Mouse (Mus musculus) kidney, postnatal 0 days (tissue): Measurements from ENCODE around the gene Dock1. TPM values are rescaled to one million over a fixed set of nuclear protein-coding genes. Genes with fewer than 3 reads are reported as not detected.

Experiments used
- ATAC-seq: fragments of 200-750 bp; cut with Nextera tagmentation; replicated peaks from 2 replicates; pipeline ENCODE4 v1.8.0; 2017; ENCODE audit warnings: low read depth, moderate number of reproducible peaks, moderate TSS enrichment, moderate library complexity; ENCODE audit not compliant: low FRiP score
- DNase-seq: peaks from one replicate; pipeline ENCODE4 v3.0.0-alpha.2; 2016; ENCODE audit warnings: low spot score
- H3K27ac ChIP-seq: fragments of 300-500 bp; sonication (generic); 2 replicates; pipeline ENCODE4 v1.5.1; 2014; ENCODE audit warnings: mild to moderate bottlenecking
- H3K27me3 ChIP-seq: fragments of 300-500 bp; sonication (generic); 2 replicates; pipeline ENCODE4 v1.6.1; 2014; ENCODE audit warnings: low read length, mixed read lengths; ENCODE audit not compliant: insufficient read depth
- H3K36me3 ChIP-seq: fragments of 300-500 bp; sonication (generic); 2 replicates; pipeline ENCODE4 v1.6.1; 2014; ENCODE audit warnings: low read length, mixed read lengths; ENCODE audit not compliant: insufficient read depth
- H3K4me1 ChIP-seq: fragments of 300-500 bp; sonication (generic); replicated peaks from 2 replicates; pipeline ENCODE4 v1.6.1; 2014; ENCODE audit warnings: antibody characterized with exemption, low read length, mixed read lengths; ENCODE audit not compliant: insufficient read depth
- H3K4me2 ChIP-seq: fragments of 300-500 bp; sonication (generic); 2 replicates; pipeline ENCODE4 v1.6.1; 2014; ENCODE audit warnings: mild to moderate bottlenecking, low read length, moderate library complexity, mixed read lengths
- H3K4me3 ChIP-seq: fragments of 300-500 bp; sonication (generic); replicated peaks from 2 replicates; pipeline ENCODE4 v1.5.1; 2014; ENCODE audit warnings: low read depth, low read length
- H3K9ac ChIP-seq: fragments of 300-500 bp; sonication (generic); 2 replicates; pipeline ENCODE4 v1.6.1; 2014; ENCODE audit warnings: low read depth, low read length
- H3K9me3 ChIP-seq: fragments of 300-500 bp; sonication (generic); replicated peaks from 2 replicates; pipeline ENCODE4 v1.6.1; 2016; ENCODE audit warnings: low read length, inconsistent platforms, mixed read lengths
- CTCF ChIP-seq: IDR thresholded peaks from 2 replicates; pipeline ENCODE4 v1.5.1; 2016; ENCODE audit warnings: antibody characterized with exemption, low read depth, mild to moderate bottlenecking, moderate library complexity
- WGBS: fragments of 180-500 bp; shearing (Covaris S2); extraction: QIAGEN DNeasy Blood & Tissue Kit; methylation state at CpG from one replicate; pipeline ENCODE4 v1.1.7; 2014; 5-methylcytosine and 5-hydroxymethylcytosine counted together
- polyA plus RNA-seq: library from polyadenylated mRNA; unstranded; fragments of >200 nt; fragmentation: Nextera tagmentation; extraction: Ambion mirVana; gene quantifications from 2 replicates; pipeline ENCODE4 v1.2.1, GENCODE M21; 2015

Gene Dock1
- polyA plus RNA-seq, 1 experiment from 2014 or later: 23.9 TPM

DNA sequence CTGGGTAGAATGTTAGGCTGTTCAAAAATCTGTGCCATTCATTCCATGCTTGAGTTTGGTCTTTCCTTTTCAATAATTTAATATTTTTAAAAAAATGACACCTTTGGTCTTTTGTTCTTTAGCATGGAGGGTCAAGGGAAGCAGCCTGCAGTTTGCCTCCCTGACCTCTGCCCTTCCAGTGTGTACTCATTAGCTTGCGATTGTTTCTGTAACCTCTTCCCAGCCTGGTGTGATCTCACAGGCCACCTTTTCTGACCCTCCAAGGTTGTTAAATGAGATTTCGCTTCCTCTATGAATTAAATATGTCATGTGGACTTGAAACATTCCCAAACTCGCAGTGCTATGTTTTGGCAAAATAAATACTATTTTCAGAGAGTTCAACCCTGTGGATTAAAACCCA, 151.6 kb downstream of the Dock1 start:
- 31% methylated on average over 3 of the region's 3 CpGs for WGBS
- no peaks in the 10 kb centered on the region for H3K27me3 ChIP-seq
- 0 out of 2 replicates have a peak, but pooled peaks cover 9% of the 10 kb centered on the region for H3K36me3 ChIP-seq
- H3K4me2 ChIP-seq: no peak overlapping the region
- no peak overlapping the region for H3K4me3 ChIP-seq
- no peaks in the 10 kb centered on the region for H3K4me1 ChIP-seq
- H3K27ac ChIP-seq: no peak overlapping the region
- H3K9ac ChIP-seq: no peak overlapping the region
- ATAC-seq (no peak), DNase-seq (peak; percentile 43)
- TF ChIP-seq CTCF: no peak
- H3K9me3 ChIP-seq: no peaks in the 10 kb centered on the region

DNA sequence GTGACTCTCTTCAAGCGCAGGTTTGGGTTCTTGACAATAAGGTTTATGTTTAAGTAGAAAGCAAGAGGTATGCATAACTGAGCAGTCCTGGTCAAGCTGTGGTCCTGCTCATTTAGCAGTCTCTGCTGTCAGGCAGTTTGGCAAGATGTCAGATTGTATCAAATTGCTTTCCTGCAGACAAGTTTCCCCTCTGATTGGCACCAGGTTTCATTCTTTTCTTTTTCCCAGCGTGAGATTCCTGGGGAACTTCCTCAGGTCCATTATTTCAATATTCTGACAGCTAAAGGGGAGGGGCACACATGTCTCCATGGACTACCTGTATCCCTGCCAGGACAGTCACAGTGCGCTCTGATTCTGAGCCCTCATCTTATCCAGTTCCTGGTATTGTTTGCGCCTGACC, 153.4 kb downstream of the Dock1 start:
- H3K4me1 ChIP-seq: no peaks in the 10 kb centered on the region
- ATAC-seq (no peak), DNase-seq (no peak)
- no peak overlapping the region for H3K27ac ChIP-seq
- H3K9me3 ChIP-seq: no peaks in the 10 kb centered on the region
- no peaks in the 10 kb centered on the region for H3K27me3 ChIP-seq
- H3K4me3 ChIP-seq: no peak overlapping the region
- whole genome bisulfite sequencing: 51% methylated on average over 4 of the region's 4 CpGs
- no peaks in the 10 kb centered on the region for H3K36me3 ChIP-seq
- no peak for TF ChIP-seq CTCF
- no peak overlapping the region for H3K9ac ChIP-seq
- no peak overlapping the region for H3K4me2 ChIP-seq

DNA sequence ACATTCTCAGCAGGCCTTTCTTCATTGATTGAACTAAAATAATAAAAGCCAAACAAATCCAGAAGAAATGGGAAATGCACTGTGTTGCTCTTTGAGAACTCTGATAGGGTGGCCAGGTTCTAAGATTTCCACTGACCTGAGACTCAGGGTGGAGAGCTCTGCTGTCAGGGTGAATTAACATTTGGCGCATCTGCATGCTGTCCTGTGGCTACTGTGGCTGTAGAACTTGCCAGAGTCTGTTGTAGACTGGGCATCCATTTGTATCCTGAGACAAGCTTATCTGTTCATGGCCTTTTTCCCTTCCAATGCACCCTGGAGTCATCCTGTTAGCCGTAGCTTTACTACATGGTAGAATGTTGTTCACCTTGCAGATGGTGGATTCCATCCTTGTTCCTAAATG, 169.6 kb downstream of the Dock1 start:
- Histone ChIP-seq H3K4me1 (no peaks in the 10 kb centered on the region), H3K36me3 (0 out of 2 replicates have a peak, but pooled peaks cover 5% of the 10 kb centered on the region), H3K9me3 (no peaks in the 10 kb centered on the region), H3K4me2 (no peak overlapping the region), H3K27me3 (no peaks in the 10 kb centered on the region), H3K9ac (no peak overlapping the region), H3K4me3 (no peak overlapping the region), H3K27ac (no peak overlapping the region)
- DNase-seq (no peak), ATAC-seq (no peak)
- TF ChIP-seq CTCF: no peak
- 84% methylated on average over 2 of the region's 2 CpGs for WGBS

DNA sequence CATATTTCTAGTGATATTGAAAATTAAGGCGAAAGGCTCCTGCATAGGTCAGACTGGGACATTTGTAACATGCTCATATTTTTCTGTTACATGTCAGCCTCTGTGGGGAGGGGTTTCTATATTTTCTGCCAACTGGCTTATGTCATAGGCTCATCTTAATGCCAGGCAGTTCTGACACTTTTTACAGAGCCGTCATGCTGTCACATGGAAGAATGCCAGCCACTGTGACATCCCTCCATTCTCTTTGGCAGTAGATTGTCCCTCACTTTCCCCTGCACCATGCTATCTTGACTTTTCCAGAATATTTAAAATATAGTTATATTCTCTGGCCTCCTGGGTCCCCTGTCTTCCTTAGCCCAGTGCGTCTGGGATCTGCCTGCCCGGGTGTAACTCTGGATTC, 172.3 kb downstream of the Dock1 start:
- H3K4me3 ChIP-seq: no peak overlapping the region
- H3K36me3 ChIP-seq: 0 out of 2 replicates have a peak, but pooled peaks cover 5% of the 10 kb centered on the region
- H3K9me3 ChIP-seq: no peaks in the 10 kb centered on the region
- H3K4me2 ChIP-seq: no peak overlapping the region
- DNase-seq: no peak
- no peak for ATAC-seq
- no peak overlapping the region for H3K9ac ChIP-seq
- H3K27me3 ChIP-seq: no peaks in the 10 kb centered on the region
- no peak overlapping the region for H3K27ac ChIP-seq
- no peak for TF ChIP-seq CTCF
- WGBS: 90% methylated on average over 4 of the region's 4 CpGs
- H3K4me1 ChIP-seq: no peaks in the 10 kb centered on the region

DNA sequence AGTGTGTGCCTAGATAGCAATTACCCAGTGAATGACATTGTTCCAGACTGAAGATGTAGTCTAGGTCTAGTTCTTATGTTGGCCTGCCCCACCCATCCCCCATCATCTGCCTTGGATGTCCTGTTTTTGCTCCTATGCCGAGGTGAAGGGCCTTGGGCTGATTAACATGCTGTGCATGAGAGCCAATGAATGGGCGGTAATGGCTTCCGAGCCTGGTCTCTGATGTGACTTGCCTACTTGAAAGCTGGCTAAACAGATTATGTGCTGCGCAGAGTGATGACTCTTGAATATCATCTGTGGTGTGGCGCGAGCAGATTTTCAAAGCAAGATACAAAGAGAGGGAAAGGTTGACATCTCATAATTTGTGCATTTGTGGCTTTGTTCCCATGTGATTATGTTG, 191.5 kb downstream of the Dock1 start:
- Histone ChIP-seq H3K27me3 (no peaks in the 10 kb centered on the region), H3K4me1 (no peaks in the 10 kb centered on the region), H3K4me2 (no peak overlapping the region), H3K36me3 (peaks cover 9% of the 10 kb centered on the region; the same call in 1 of the 2 replicates), H3K9ac (no peak overlapping the region), H3K4me3 (no peak overlapping the region), H3K9me3 (no peaks in the 10 kb centered on the region), H3K27ac (no peak overlapping the region)
- DNase-seq: no peak
- no peak for TF ChIP-seq CTCF
- no peak for ATAC-seq
- 91% methylated on average over 6 of the region's 6 CpGs for WGBS

DNA sequence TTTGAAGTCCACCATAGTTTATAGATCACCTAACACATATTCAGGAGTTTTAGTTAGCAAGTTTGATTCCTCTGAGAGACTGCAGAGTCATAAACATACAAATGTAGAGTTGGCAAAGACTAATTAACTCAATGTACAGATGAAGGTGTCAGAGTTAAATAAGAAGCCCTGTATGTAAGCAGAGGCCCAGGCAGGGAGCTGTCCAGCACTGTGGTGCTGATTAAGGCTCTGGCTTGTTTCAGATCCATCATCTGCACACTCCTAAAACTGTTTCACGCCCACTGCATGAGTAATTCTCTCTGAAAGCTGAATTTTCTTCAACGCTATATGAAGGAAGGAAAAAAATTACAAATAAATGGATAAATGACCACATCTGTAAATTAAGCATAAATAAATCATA, 193.7 kb downstream of the Dock1 start:
- no peak for TF ChIP-seq CTCF
- Histone ChIP-seq H3K27me3 (no peaks in the 10 kb centered on the region), H3K9me3 (no peaks in the 10 kb centered on the region), H3K27ac (no peak overlapping the region), H3K9ac (no peak overlapping the region), H3K4me2 (no peak overlapping the region), H3K36me3 (peaks cover 9% of the 10 kb centered on the region; the same call in 1 of the 2 replicates), H3K4me1 (no peaks in the 10 kb centered on the region), H3K4me3 (no peak overlapping the region)
- no peak for ATAC-seq
- WGBS: 72% methylated on average over 2 of the region's 2 CpGs
- DNase-seq: peak; percentile 75

DNA sequence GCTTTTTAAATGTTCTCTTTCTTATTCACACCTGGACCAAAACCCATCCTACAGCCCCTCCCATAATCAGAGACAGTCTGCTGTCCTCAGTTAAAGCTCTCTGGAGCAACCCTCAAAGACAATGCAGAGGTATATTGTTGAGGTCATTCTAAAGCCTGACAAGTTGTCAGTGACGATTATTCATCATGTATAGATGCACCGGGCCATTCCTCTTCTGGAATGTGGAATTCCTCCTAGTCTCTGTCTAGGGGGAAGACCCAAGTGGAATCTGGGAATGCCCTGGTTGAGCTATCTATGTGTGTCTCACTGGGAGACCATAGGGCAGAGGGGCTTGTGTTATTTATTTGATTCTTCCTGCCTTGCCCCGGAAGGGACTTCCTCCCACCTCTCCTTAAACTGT, 202.1 kb downstream of the Dock1 start:
- no peak overlapping the region for H3K4me2 ChIP-seq
- no peak overlapping the region for H3K9ac ChIP-seq
- no peak for DNase-seq
- H3K4me1 ChIP-seq: no peaks in the 10 kb centered on the region
- H3K36me3 ChIP-seq: peaks cover 6% of the 10 kb centered on the region; the same call in 1 of the 2 replicates
- no peak overlapping the region for H3K4me3 ChIP-seq
- WGBS: 62% methylated on average over 3 of the region's 3 CpGs
- H3K27me3 ChIP-seq: no peaks in the 10 kb centered on the region
- H3K27ac ChIP-seq: no peak overlapping the region
- no peaks in the 10 kb centered on the region for H3K9me3 ChIP-seq
- no peak for TF ChIP-seq CTCF
- no peak for ATAC-seq
